Mouse (Mus musculus) neural tube, embryonic 13.5 days (tissue): ENCODE results near the gene Mrps18a. TPM values are rescaled to one million over a fixed set of nuclear protein-coding genes. Genes with fewer than 3 reads are reported as not detected.

Source experiments
- ATAC-seq: fragments of 200-750 bp; cut with Nextera tagmentation; 2 replicates; pipeline ENCODE4 v1.8.0; 2017; ENCODE audit warnings: low read depth, mild to moderate bottlenecking, moderate TSS enrichment, moderate library complexity
- H3K27ac ChIP-seq: fragments of 300-500 bp; sonication (generic); replicated peaks from 2 replicates; pipeline ENCODE4 v1.5.1; 2015; ENCODE audit warnings: moderate library complexity, mild to moderate bottlenecking, inconsistent platforms
- H3K27me3 ChIP-seq: fragments of 300-500 bp; sonication (generic); 2 replicates; pipeline ENCODE4 v1.6.1; 2015; ENCODE audit warnings: mild to moderate bottlenecking, inconsistent platforms
- H3K36me3 ChIP-seq: fragments of 300-500 bp; sonication (generic); 2 replicates; pipeline ENCODE4 v1.6.1; 2015; ENCODE audit warnings: mild to moderate bottlenecking, inconsistent platforms
- H3K4me1 ChIP-seq: fragments of 300-500 bp; sonication (generic); replicated peaks from 2 replicates; pipeline ENCODE4 v1.6.1; 2015; ENCODE audit warnings: inconsistent platforms
- H3K4me2 ChIP-seq: fragments of 300-500 bp; sonication (generic); 2 replicates; pipeline ENCODE4 v1.6.1; 2015; ENCODE audit warnings: inconsistent platforms, mild to moderate bottlenecking, moderate library complexity
- H3K4me3 ChIP-seq: fragments of 300-500 bp; sonication (generic); 2 replicates; pipeline ENCODE4 v1.5.1; 2015; ENCODE audit warnings: mild to moderate bottlenecking, inconsistent platforms
- H3K9ac ChIP-seq: fragments of 300-500 bp; sonication (generic); 2 replicates; pipeline ENCODE4 v1.6.1; 2015; ENCODE audit warnings: moderate library complexity, mild to moderate bottlenecking, inconsistent platforms
- H3K9me3 ChIP-seq: fragments of 300-500 bp; sonication (generic); 2 replicates; pipeline ENCODE4 v1.6.1; 2016; ENCODE audit warnings: inconsistent platforms
- WGBS: fragments of 180-500 bp; shearing (Covaris S2); methylation state at CpG from one replicate; pipeline ENCODE4 v1.1.7; 2015; 5-methylcytosine and 5-hydroxymethylcytosine counted together
- polyA plus RNA-seq: library from polyadenylated mRNA; unstranded; fragments of >200 nt; fragmentation: Nextera tagmentation; extraction: Ambion mirVana; gene quantifications from 2 replicates; pipeline ENCODE4 v1.2.1, GENCODE M21; 2015

Mrps18a gene
- polyA plus RNA-seq, 1 experiment from 2014 or later = 154 TPM

GRCm38 (mm10) chr17:46159236-46159635, 48.5 kb downstream of the Mrps18a start:
- Histone ChIP-seq H3K27ac (no peak overlapping the region), H3K4me3 (no peak overlapping the region), H3K9ac (no peak overlapping the region), H3K4me1 (peaks cover 26% of the 10 kb centered on the region), H3K4me2 (peak overlapping the region; percentile 66), H3K36me3 (peaks cover 7% of the 10 kb centered on the region; the same call in 1 of the 2 replicates), H3K27me3 (no peaks in the 10 kb centered on the region), H3K9me3 (no peaks in the 10 kb centered on the region)
- no peak for ATAC-seq
- WGBS = 74% methylated on average over 2 of the region's 2 CpGs

- Histone ChIP-seq H3K4me1 (peaks cover 26% of the 10 kb centered on the region), H3K9me3 (no peaks in the 10 kb centered on the region), H3K36me3 (peaks cover 16% of the 10 kb centered on the region), H3K4me2 (peak overlapping the region; percentile 66), H3K27me3 (no peaks in the 10 kb centered on the region), H3K9ac (peak overlapping the region; percentile 66), H3K4me3 (peak overlapping the region; percentile 81), H3K27ac (peak overlapping the region; percentile 75)
- ATAC-seq = peak; percentile 67
- under 1% methylated on average over 16 of the region's 16 CpGs for WGBS
These were observed 49.4 kb downstream of the Mrps18a start for GRCm38 (mm10) chr17:46160090-46160662.

GRCm38 (mm10) chr17:46160686-46161085, 49.9 kb downstream of the Mrps18a start, which contains the start of gene Gtpbp2:
Gene Gtpbp2, plus strand, starts transcription at chr17:46161032.
- Histone ChIP-seq H3K9me3 (no peaks in the 10 kb centered on the region), H3K4me2 (peak within 1 kb of the TSS; percentile 66), H3K4me3 (peak within 1 kb of the TSS; percentile 81), H3K36me3 (peaks cover 21% of the 10 kb centered on the region), H3K9ac (peak within 1 kb of the TSS; percentile 86), H3K4me1 (peaks cover 26% of the 10 kb centered on the region), H3K27ac (peak within 1 kb of the TSS; percentile 75), H3K27me3 (no peaks in the 10 kb centered on the region)
- ATAC-seq = peak; percentile 98
- WGBS = under 1% methylated on average over 23 of the region's 23 CpGs

- peak; percentile 45 for ATAC-seq
- peak overlapping the region; percentile 86 for H3K9ac ChIP-seq
- H3K27ac ChIP-seq = peak overlapping the region; percentile 69
- H3K4me3 ChIP-seq = peak overlapping the region; percentile 81
- peaks cover 26% of the 10 kb centered on the region for H3K4me1 ChIP-seq
- H3K9me3 ChIP-seq = no peaks in the 10 kb centered on the region
- H3K36me3 ChIP-seq = peaks cover 26% of the 10 kb centered on the region
- peak overlapping the region; percentile 66 for H3K4me2 ChIP-seq
- WGBS = under 1% methylated on average over 19 of the region's 19 CpGs
- no peaks in the 10 kb centered on the region for H3K27me3 ChIP-seq
These were observed 50.4 kb downstream of the Mrps18a start for GRCm38 (mm10) chr17:46161179-46161578.

- WGBS = 48% methylated on average over 9 of the region's 9 CpGs
- Histone ChIP-seq H3K4me3 (peak overlapping the region; percentile 81), H3K9me3 (no peaks in the 10 kb centered on the region), H3K27me3 (no peaks in the 10 kb centered on the region), H3K4me2 (peak overlapping the region; percentile 66), H3K9ac (peak overlapping the region; percentile 86), H3K27ac (peak overlapping the region; percentile 69), H3K36me3 (peaks cover 31% of the 10 kb centered on the region), H3K4me1 (peaks cover 26% of the 10 kb centered on the region)
- no peak for ATAC-seq
These were observed 50.9 kb downstream of the Mrps18a start for GRCm38 (mm10) chr17:46161710-46162109.

GRCm38 (mm10) chr17:46162551-46162950, 51.8 kb downstream of the Mrps18a start:
- H3K36me3 ChIP-seq = peaks cover 40% of the 10 kb centered on the region
- 96% methylated on average over 7 of the region's 7 CpGs for WGBS
- no peaks in the 10 kb centered on the region for H3K27me3 ChIP-seq
- H3K4me1 ChIP-seq = peaks cover 26% of the 10 kb centered on the region
- H3K27ac ChIP-seq = no peak overlapping the region
- no peak for ATAC-seq
- H3K9me3 ChIP-seq = no peaks in the 10 kb centered on the region
- no peak overlapping the region for H3K4me3 ChIP-seq
- H3K9ac ChIP-seq = no peak overlapping the region
- H3K4me2 ChIP-seq = peak overlapping the region; percentile 66

GRCm38 (mm10) chr17:46162951-46163421, 52.2 kb downstream of the Mrps18a start:
- no peaks in the 10 kb centered on the region for H3K9me3 ChIP-seq
- H3K36me3 ChIP-seq = peaks cover 44% of the 10 kb centered on the region
- H3K4me3 ChIP-seq = no peak overlapping the region
- no peaks in the 10 kb centered on the region for H3K27me3 ChIP-seq
- 87% methylated on average over 9 of the region's 9 CpGs for WGBS
- peak overlapping the region; percentile 66 for H3K4me2 ChIP-seq
- H3K27ac ChIP-seq = 0 out of 2 replicates have a peak overlapping the region, but pooled peaks have one; percentile 13
- H3K9ac ChIP-seq = no peak overlapping the region
- H3K4me1 ChIP-seq = peaks cover 26% of the 10 kb centered on the region
- no peak for ATAC-seq

- Histone ChIP-seq H3K27me3 (no peaks in the 10 kb centered on the region), H3K9ac (no peak overlapping the region), H3K36me3 (peaks cover 56% of the 10 kb centered on the region), H3K4me2 (no peak overlapping the region), H3K9me3 (no peaks in the 10 kb centered on the region), H3K4me1 (peaks cover 26% of the 10 kb centered on the region), H3K27ac (no peak overlapping the region), H3K4me3 (no peak overlapping the region)
- ATAC-seq = no peak
- WGBS = 95% methylated on average over 8 of the region's 8 CpGs
These were observed 53.5 kb downstream of the Mrps18a start for GRCm38 (mm10) chr17:46164301-46164700.

- H3K9ac ChIP-seq = no peak overlapping the region
- no peak overlapping the region for H3K4me3 ChIP-seq
- WGBS = 95% methylated on average over 10 of the region's 10 CpGs
- H3K27me3 ChIP-seq = no peaks in the 10 kb centered on the region
- ATAC-seq = no peak
- peaks cover 61% of the 10 kb centered on the region for H3K36me3 ChIP-seq
- H3K9me3 ChIP-seq = no peaks in the 10 kb centered on the region
- no peak overlapping the region for H3K27ac ChIP-seq
- H3K4me2 ChIP-seq = no peak overlapping the region
- H3K4me1 ChIP-seq = peaks cover 23% of the 10 kb centered on the region
These were observed 54.0 kb downstream of the Mrps18a start for GRCm38 (mm10) chr17:46164791-46165190.

- Histone ChIP-seq H3K9ac (no peak overlapping the region), H3K9me3 (no peaks in the 10 kb centered on the region), H3K4me1 (peaks cover 21% of the 10 kb centered on the region), H3K4me2 (no peak overlapping the region), H3K27ac (no peak overlapping the region), H3K4me3 (no peak overlapping the region), H3K36me3 (peaks cover 66% of the 10 kb centered on the region), H3K27me3 (no peaks in the 10 kb centered on the region)
- no peak for ATAC-seq
- 87% methylated on average over 12 of the region's 12 CpGs for WGBS
These were observed 54.7 kb downstream of the Mrps18a start for GRCm38 (mm10) chr17:46165460-46165859.

GRCm38 (mm10) chr17:46166270-46166669, 55.5 kb downstream of the Mrps18a start:
- H3K27ac ChIP-seq = no peak overlapping the region
- no peaks in the 10 kb centered on the region for H3K9me3 ChIP-seq
- 88% methylated on average over 5 of the region's 5 CpGs for WGBS
- no peak overlapping the region for H3K9ac ChIP-seq
- peaks cover 21% of the 10 kb centered on the region for H3K4me1 ChIP-seq
- H3K4me2 ChIP-seq = no peak overlapping the region
- no peak overlapping the region for H3K4me3 ChIP-seq
- H3K27me3 ChIP-seq = no peaks in the 10 kb centered on the region
- H3K36me3 ChIP-seq = peaks cover 74% of the 10 kb centered on the region
- ATAC-seq = no peak

- 84% methylated on average over 11 of the region's 11 CpGs for WGBS
- Histone ChIP-seq H3K27me3 (no peaks in the 10 kb centered on the region), H3K4me2 (no peak overlapping the region), H3K9me3 (no peaks in the 10 kb centered on the region), H3K36me3 (peaks cover 79% of the 10 kb centered on the region), H3K4me1 (peaks cover 14% of the 10 kb centered on the region), H3K9ac (no peak overlapping the region), H3K4me3 (no peak overlapping the region), H3K27ac (no peak overlapping the region)
- ATAC-seq = no peak
These were observed 56.2 kb downstream of the Mrps18a start for GRCm38 (mm10) chr17:46167014-46167413.

- peaks cover under 1% of the 10 kb centered on the region; the same call in 1 of the 2 replicates for H3K4me1 ChIP-seq
These were observed 57.5 kb downstream of the Mrps18a start for GRCm38 (mm10) chr17:46168318-46168717.

More at GRCm38 (mm10) chr17:46168318-46168717, 57.5 kb downstream of the Mrps18a start:
- Histone ChIP-seq H3K36me3 (peaks cover 92% of the 10 kb centered on the region), H3K9me3 (no peaks in the 10 kb centered on the region), H3K9ac (no peak overlapping the region), H3K4me2 (no peak overlapping the region), H3K27ac (no peak overlapping the region), H3K4me3 (no peak overlapping the region), H3K27me3 (no peaks in the 10 kb centered on the region)
- WGBS = 64% methylated on average over 5 of the region's 5 CpGs
- ATAC-seq = no peak
